Mouse (Mus musculus): ENCODE results near the gene Gm20388.

DNA sequence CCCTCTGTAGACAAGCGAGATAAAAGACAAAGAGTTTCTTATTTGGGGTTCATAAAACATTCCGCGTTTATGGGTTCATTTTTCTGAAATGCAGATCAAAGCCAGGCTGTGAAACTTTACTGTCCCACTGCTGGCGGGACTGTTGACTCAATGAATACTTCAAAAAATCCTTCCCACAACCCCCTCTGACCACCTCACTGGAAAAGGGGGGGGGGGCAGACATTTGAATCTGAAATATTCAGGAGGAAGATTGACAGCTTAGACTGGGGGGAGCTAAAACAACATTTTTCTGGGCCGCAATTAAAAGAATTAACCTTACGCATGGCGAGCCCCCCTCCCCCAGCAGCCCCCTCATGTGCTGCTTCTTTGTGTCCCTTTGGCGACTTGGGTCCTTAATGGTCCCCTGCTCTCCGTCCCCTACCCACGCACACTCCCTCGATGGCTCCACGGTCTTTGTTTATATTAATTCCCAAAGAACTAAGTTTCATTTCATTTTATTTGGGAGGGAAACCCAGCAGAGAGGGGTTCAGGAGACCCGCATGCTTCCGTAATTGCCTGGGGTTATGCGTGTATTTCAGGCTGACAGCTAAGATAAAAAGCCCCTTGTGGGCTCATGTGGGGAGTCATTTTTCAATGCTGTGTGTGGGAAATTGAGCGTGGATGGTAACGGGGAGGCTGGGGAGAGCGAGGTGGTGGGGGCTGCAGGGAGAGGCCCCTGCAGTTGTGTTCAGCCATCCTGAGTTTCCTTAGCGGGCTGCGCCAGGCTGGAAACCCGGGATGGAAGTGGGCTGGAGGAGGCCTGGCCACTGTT is 1270.0 kb downstream of the Gm20388 start:
- TF ChIP-seq CTCF (IDR thresholded peaks at IDR 0.05; ENCODE audit: low read depth, low read length) (no peak), POLR2AphosphoS5 (IDR thresholded peaks at IDR 0.05; ENCODE audit: insufficient replicate concordance, low read depth, low read length) (no peak), TAL1 (conservative IDR thresholded peaks at IDR 0.05; ENCODE audit: low read depth, low read length) (no peak), GATA1 (IDR thresholded peaks at IDR 0.05; ENCODE audit: borderline replicate concordance, low read length) (no peak)

All from G1E (cell line).